Mouse (Mus musculus): Measurements from ENCODE around the gene Psmd3. TPM values are rescaled to one million over a fixed set of nuclear protein-coding genes. Genes with fewer than 3 reads are reported as not detected.
A peak's percentile ranks its signal among the peaks of the same experiment; 100 is the strongest.

Psmd3 gene
- polyA plus RNA-seq, 1 experiment from 2014 or later, result 201 TPM

DNA sequence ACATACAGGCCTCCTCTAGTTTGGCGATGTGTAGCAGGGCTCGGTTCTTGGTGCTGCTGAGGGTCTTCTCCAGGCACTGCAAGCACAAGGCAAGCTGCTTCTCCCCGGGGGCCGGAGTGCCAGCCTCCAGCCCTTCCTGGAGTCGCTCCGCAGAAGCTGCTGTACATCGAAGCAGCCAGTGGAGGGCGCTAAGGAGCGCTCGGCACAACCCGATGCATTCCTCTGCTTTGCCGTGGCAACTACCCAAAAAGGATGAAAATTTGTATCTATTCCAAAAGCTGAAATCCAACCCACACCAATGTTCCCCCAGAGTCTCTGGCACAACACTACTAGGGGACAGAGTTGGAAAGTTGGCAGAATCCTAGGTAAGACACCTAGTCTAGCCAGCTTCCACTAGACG lies 35.5 kb downstream of the Psmd3 start:
- Histone ChIP-seq H3K9me3 (ENCODE audit: control insufficient read depth, low read length) (no peaks in the 10 kb centered on the region), H3K27ac (ENCODE audit: low read depth, low read length) (no peak overlapping the region), H3K4me2 (no peak overlapping the region), H3K36me3 (ENCODE audit: control insufficient read depth, insufficient read depth, low read length) (peaks cover 26% of the 10 kb centered on the region), H3K4me3 (ENCODE audit: low read depth, low read length) (no peak overlapping the region), H3K4me1 (replicated peaks; ENCODE audit: control insufficient read depth, insufficient read depth, low read length) (no peaks in the 10 kb centered on the region), H3K27me3 (replicated peaks; ENCODE audit: control insufficient read depth, insufficient read depth, low read length) (no peaks in the 10 kb centered on the region), H3K9ac (ENCODE audit: low read depth, low read length) (no peak overlapping the region)
- WGBS, result 31% methylated on average over 13 of the region's 13 CpGs
- peak; percentile 60 for DNase-seq (ENCODE audit: low spot score)
- no peak for ATAC-seq (replicated peaks; ENCODE audit: low FRiP score)

DNA sequence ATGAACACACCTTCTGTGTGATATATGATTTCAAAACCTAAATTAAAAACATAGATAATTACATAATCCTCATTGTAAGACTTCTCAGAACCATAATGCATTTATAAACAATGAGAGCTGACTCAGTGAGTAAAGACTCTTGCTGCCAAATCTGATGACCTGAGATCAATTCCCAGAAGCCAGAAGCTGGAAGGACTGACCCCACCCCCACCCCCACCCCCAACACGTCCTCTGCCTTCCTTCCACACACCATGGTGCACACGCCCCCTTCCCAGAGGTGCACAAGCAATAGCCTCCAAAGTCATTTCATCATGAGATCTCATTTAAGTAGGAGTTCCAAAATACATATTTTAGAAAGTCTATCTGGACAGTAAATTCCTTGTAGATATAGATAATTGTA lies 38.4 kb downstream of the Psmd3 start:
- H3K36me3 ChIP-seq (ENCODE audit: control insufficient read depth, insufficient read depth, low read length), result peaks cover 11% of the 10 kb centered on the region
- WGBS, result 70% methylated on average over 2 of the region's 2 CpGs

GRCm38 (mm10) chr11:98721458-98722226 lies 39.3 kb downstream of the Psmd3 start:
- Histone ChIP-seq H3K9ac (ENCODE audit: low read depth, low read length) (no peak overlapping the region), H3K27me3 (replicated peaks; ENCODE audit: control insufficient read depth, insufficient read depth, low read length) (no peaks in the 10 kb centered on the region), H3K27ac (ENCODE audit: low read depth, low read length) (no peak overlapping the region), H3K36me3 (ENCODE audit: control insufficient read depth, insufficient read depth, low read length) (peaks cover 10% of the 10 kb centered on the region), H3K4me1 (replicated peaks; ENCODE audit: control insufficient read depth, insufficient read depth, low read length) (no peaks in the 10 kb centered on the region), H3K4me3 (ENCODE audit: low read depth, low read length) (no peak overlapping the region), H3K9me3 (ENCODE audit: control insufficient read depth, low read length) (no peaks in the 10 kb centered on the region), H3K4me2 (no peak overlapping the region)
- DNase-seq (ENCODE audit: low spot score) (no peak), ATAC-seq (replicated peaks; ENCODE audit: low FRiP score) (no peak)
- 68% methylated on average over 24 of the region's 24 CpGs for WGBS

More for the DNA sequence above, 38.4 kb downstream of the Psmd3 start:
- Histone ChIP-seq H3K27ac (ENCODE audit: low read depth, low read length) (no peak overlapping the region), H3K9ac (ENCODE audit: low read depth, low read length) (no peak overlapping the region), H3K9me3 (ENCODE audit: control insufficient read depth, low read length) (no peaks in the 10 kb centered on the region), H3K4me1 (replicated peaks; ENCODE audit: control insufficient read depth, insufficient read depth, low read length) (no peaks in the 10 kb centered on the region), H3K4me2 (no peak overlapping the region), H3K4me3 (ENCODE audit: low read depth, low read length) (no peak overlapping the region), H3K27me3 (replicated peaks; ENCODE audit: control insufficient read depth, insufficient read depth, low read length) (no peaks in the 10 kb centered on the region)
- ATAC-seq (replicated peaks; ENCODE audit: low FRiP score) (no peak), DNase-seq (ENCODE audit: low spot score) (no peak)

GRCm38 (mm10) chr11:98723098-98723497 lies 40.7 kb downstream of the Psmd3 start:
- ATAC-seq (replicated peaks; ENCODE audit: low FRiP score), result no peak

DNA sequence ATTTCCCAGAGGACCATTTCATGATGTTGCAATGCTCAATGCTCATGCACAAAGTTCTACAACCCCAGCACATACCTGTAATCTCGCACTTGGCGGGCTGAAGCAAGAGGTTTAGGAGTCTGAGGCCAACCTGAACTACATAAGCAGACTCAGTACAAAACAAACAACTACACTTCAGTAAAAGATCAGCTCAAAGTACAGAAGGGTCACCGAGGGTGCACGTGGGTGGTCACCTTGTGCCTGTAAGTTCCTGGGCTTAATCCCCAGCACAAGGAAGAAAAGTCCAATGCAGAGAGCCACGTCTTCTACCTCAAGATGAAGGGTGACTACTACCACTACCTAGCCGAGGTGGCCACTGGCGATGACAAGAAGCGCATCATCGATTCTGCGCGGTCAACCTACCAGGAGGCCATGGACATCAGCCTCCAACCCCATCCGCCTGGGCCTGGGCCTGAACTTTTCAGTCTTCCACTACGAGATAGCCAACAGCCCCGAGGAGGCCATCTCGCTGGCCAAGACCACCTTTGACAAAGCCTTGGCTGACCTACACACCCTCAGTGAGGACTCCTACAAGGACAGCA lies 43.7 kb downstream of the Psmd3 start:
- Histone ChIP-seq H3K9me3 (ENCODE audit: control insufficient read depth, low read length) (no peaks in the 10 kb centered on the region), H3K27me3 (replicated peaks; ENCODE audit: control insufficient read depth, insufficient read depth, low read length) (no peaks in the 10 kb centered on the region), H3K27ac (ENCODE audit: low read depth, low read length) (no peak overlapping the region), H3K4me2 (no peak overlapping the region), H3K9ac (ENCODE audit: low read depth, low read length) (no peak overlapping the region), H3K4me1 (replicated peaks; ENCODE audit: control insufficient read depth, insufficient read depth, low read length) (0 out of 2 replicates have a peak, but pooled peaks cover 2% of the 10 kb centered on the region), H3K36me3 (ENCODE audit: control insufficient read depth, insufficient read depth, low read length) (peaks cover 2% of the 10 kb centered on the region; the same call in 1 of the 2 replicates), H3K4me3 (ENCODE audit: low read depth, low read length) (no peak overlapping the region)
- DNase-seq (ENCODE audit: low spot score) (no peak), ATAC-seq (replicated peaks; ENCODE audit: low FRiP score) (no peak)
- 94% methylated on average over 15 of the region's 15 CpGs for whole genome bisulfite sequencing

More at GRCm38 (mm10) chr11:98723098-98723497, 40.7 kb downstream of the Psmd3 start:
- no peaks in the 10 kb centered on the region for H3K9me3 ChIP-seq (ENCODE audit: control insufficient read depth, low read length)
- no peak overlapping the region for H3K27ac ChIP-seq (ENCODE audit: low read depth, low read length)
- WGBS, result 77% methylated on average over 7 of the region's 7 CpGs
- no peak overlapping the region for H3K9ac ChIP-seq (ENCODE audit: low read depth, low read length)
- H3K4me1 ChIP-seq (replicated peaks; ENCODE audit: control insufficient read depth, insufficient read depth, low read length), result no peaks in the 10 kb centered on the region
- H3K4me3 ChIP-seq (ENCODE audit: low read depth, low read length), result no peak overlapping the region
- H3K27me3 ChIP-seq (replicated peaks; ENCODE audit: control insufficient read depth, insufficient read depth, low read length), result no peaks in the 10 kb centered on the region
- DNase-seq (ENCODE audit: low spot score), result no peak
- H3K36me3 ChIP-seq (ENCODE audit: control insufficient read depth, insufficient read depth, low read length), result peaks cover 4% of the 10 kb centered on the region; the same call in 1 of the 2 replicates
- no peak overlapping the region for H3K4me2 ChIP-seq

DNA sequence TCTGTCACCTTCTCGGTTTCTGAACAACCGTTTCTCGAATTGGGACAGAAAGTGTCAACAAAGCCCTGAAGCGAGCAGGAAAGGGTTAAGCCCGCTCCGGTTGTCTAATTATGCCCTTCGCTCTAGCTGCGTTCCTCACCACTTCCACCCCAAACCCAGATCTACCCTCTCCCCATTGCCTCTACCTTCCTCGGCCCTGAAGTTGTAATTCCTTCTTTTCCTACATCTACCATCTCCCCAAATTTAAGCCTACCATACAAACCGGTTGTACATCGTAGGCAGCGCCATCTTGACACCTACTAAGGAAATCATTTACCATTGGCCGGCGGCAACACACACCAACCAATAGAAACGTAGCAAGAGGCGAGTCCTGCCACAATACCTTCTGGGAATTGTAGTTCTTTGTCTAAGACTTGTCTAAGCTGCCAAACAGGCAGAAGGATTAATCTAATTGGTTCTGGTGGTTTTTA lies 46.8 kb downstream of the Psmd3 start, which contains the start of gene Med24:
Med24 (minus strand) TSS at position 317 of the 470 bp plus-strand sequence.
- Histone ChIP-seq H3K9ac (ENCODE audit: low read depth, low read length) (peak within 1 kb of the TSS; percentile 63), H3K9me3 (ENCODE audit: control insufficient read depth, low read length) (no peaks in the 10 kb centered on the region; the same call in 1 of the 2 replicates), H3K4me3 (ENCODE audit: low read depth, low read length) (peak within 1 kb of the TSS; percentile 66), H3K4me2 (peak within 1 kb of the TSS; percentile 82), H3K27me3 (replicated peaks; ENCODE audit: control insufficient read depth, insufficient read depth, low read length) (no peaks in the 10 kb centered on the region; the same call in 1 of the 2 replicates), H3K27ac (ENCODE audit: low read depth, low read length) (0 out of 2 replicates have a peak within 1 kb of the TSS, but pooled peaks have one; percentile 19), H3K36me3 (ENCODE audit: control insufficient read depth, insufficient read depth, low read length) (peaks cover 2% of the 10 kb centered on the region; the same call in 1 of the 2 replicates), H3K4me1 (replicated peaks; ENCODE audit: control insufficient read depth, insufficient read depth, low read length) (0 out of 2 replicates have a peak, but pooled peaks cover 2% of the 10 kb centered on the region)
- under 1% methylated on average over 16 of the region's 16 CpGs for WGBS
- DNase-seq (ENCODE audit: low spot score), result peak; percentile 82
- ATAC-seq (replicated peaks; ENCODE audit: low FRiP score), result peak; percentile 95

- H3K36me3 ChIP-seq (ENCODE audit: control insufficient read depth, insufficient read depth, low read length), result peaks cover 2% of the 10 kb centered on the region; the same call in 1 of the 2 replicates
- no peak overlapping the region for H3K27ac ChIP-seq (ENCODE audit: low read depth, low read length)
- H3K27me3 ChIP-seq (replicated peaks; ENCODE audit: control insufficient read depth, insufficient read depth, low read length), result no peaks in the 10 kb centered on the region; the same call in 1 of the 2 replicates
- WGBS, result 71% methylated on average over 4 of the region's 4 CpGs
- no peak overlapping the region for H3K4me3 ChIP-seq (ENCODE audit: low read depth, low read length)
- ATAC-seq (replicated peaks; ENCODE audit: low FRiP score), result no peak
- 0 out of 2 replicates have a peak, but pooled peaks cover 2% of the 10 kb centered on the region for H3K4me1 ChIP-seq (replicated peaks; ENCODE audit: control insufficient read depth, insufficient read depth, low read length)
- no peaks in the 10 kb centered on the region; the same call in 1 of the 2 replicates for H3K9me3 ChIP-seq (ENCODE audit: control insufficient read depth, low read length)
- no peak for DNase-seq (ENCODE audit: low spot score)
- no peak overlapping the region for H3K9ac ChIP-seq (ENCODE audit: low read depth, low read length)
- H3K4me2 ChIP-seq, result no peak overlapping the region
Observed at GRCm38 (mm10) chr11:98730727-98731126, 48.4 kb downstream of the Psmd3 start.

DNA sequence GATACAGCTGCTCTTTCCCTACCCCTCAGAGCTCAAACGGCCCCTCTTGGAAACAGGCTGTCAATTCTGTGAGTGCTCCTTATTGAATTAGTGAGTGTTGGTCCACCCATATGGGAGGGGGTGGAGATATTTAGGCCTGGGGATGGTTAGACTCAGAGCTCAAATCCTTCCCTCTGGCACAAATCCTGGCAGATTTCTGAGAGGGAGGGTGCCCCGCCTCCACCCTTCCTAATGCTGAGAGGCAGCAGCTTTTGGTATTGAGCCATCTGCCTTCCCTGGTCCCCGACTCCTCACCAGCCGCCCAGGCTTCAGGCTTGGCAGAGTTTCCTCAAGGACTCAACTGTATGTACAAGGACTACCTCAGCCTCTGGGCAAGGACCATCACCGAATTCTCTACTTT lies 48.8 kb downstream of the Psmd3 start:
- Histone ChIP-seq H3K9ac (ENCODE audit: low read depth, low read length) (no peak overlapping the region), H3K9me3 (ENCODE audit: control insufficient read depth, low read length) (no peaks in the 10 kb centered on the region; the same call in 1 of the 2 replicates), H3K4me3 (ENCODE audit: low read depth, low read length) (no peak overlapping the region), H3K27ac (ENCODE audit: low read depth, low read length) (no peak overlapping the region), H3K4me2 (no peak overlapping the region), H3K4me1 (replicated peaks; ENCODE audit: control insufficient read depth, insufficient read depth, low read length) (0 out of 2 replicates have a peak, but pooled peaks cover 2% of the 10 kb centered on the region), H3K36me3 (ENCODE audit: control insufficient read depth, insufficient read depth, low read length) (no peaks in the 10 kb centered on the region), H3K27me3 (replicated peaks; ENCODE audit: control insufficient read depth, insufficient read depth, low read length) (no peaks in the 10 kb centered on the region; the same call in 1 of the 2 replicates)
- ATAC-seq (replicated peaks; ENCODE audit: low FRiP score), result no peak
- WGBS, result 61% methylated on average over 5 of the region's 5 CpGs
- DNase-seq (ENCODE audit: low spot score), result no peak
